Mouse (Mus musculus) intestine, embryonic 15.5 days (tissue): ENCODE data around the gene Zfyve28. TPM values are rescaled to one million over a fixed set of nuclear protein-coding genes. Genes with fewer than 3 reads are reported as not detected.

Experiments
- ATAC-seq: fragments of 200-750 bp; cut with Nextera tagmentation; 2 replicates; pipeline ENCODE4 v1.8.0; 2017; ENCODE audit warnings: moderate TSS enrichment, moderate library complexity
- H3K27ac ChIP-seq: fragments of 300-500 bp; sonication (generic); 2 replicates; pipeline ENCODE4 v1.5.1; 2015; ENCODE audit warnings: mild to moderate bottlenecking, inconsistent platforms
- H3K27me3 ChIP-seq: fragments of 300-500 bp; sonication (generic); replicated peaks from 2 replicates; pipeline ENCODE4 v1.6.1; 2015; ENCODE audit warnings: inconsistent platforms
- H3K36me3 ChIP-seq: fragments of 300-500 bp; sonication (generic); 2 replicates; pipeline ENCODE4 v1.6.1; 2015; ENCODE audit warnings: inconsistent platforms
- H3K4me1 ChIP-seq: fragments of 300-500 bp; sonication (generic); replicated peaks from 2 replicates; pipeline ENCODE4 v1.6.1; 2015; ENCODE audit warnings: inconsistent platforms
- H3K4me2 ChIP-seq: fragments of 300-500 bp; sonication (generic); replicated peaks from 2 replicates; pipeline ENCODE4 v1.6.1; 2015; ENCODE audit warnings: mild to moderate bottlenecking, inconsistent platforms
- H3K4me3 ChIP-seq: fragments of 300-500 bp; sonication (generic); replicated peaks from 2 replicates; pipeline ENCODE4 v1.5.1; 2015; ENCODE audit warnings: inconsistent platforms
- H3K9ac ChIP-seq: fragments of 300-500 bp; sonication (generic); 2 replicates; pipeline ENCODE4 v1.6.1; 2015; ENCODE audit warnings: inconsistent platforms
- H3K9me3 ChIP-seq: fragments of 300-500 bp; sonication (generic); 2 replicates; pipeline ENCODE4 v1.6.1; 2016; ENCODE audit warnings: inconsistent platforms
- WGBS: fragments of 180-500 bp; shearing (Covaris S2); methylation state at CpG from one replicate; pipeline ENCODE4 v1.1.7; 2015; 5-methylcytosine and 5-hydroxymethylcytosine counted together
- polyA plus RNA-seq: library from polyadenylated mRNA; unstranded; fragments of >200 nt; fragmentation: Nextera tagmentation; extraction: Ambion mirVana; gene quantifications from 2 replicates; pipeline ENCODE4 v1.2.1, GENCODE M21; 2015

Zfyve28 gene
- polyA plus RNA-seq, 1 experiment from 2014 or later, result 0.65 TPM

DNA sequence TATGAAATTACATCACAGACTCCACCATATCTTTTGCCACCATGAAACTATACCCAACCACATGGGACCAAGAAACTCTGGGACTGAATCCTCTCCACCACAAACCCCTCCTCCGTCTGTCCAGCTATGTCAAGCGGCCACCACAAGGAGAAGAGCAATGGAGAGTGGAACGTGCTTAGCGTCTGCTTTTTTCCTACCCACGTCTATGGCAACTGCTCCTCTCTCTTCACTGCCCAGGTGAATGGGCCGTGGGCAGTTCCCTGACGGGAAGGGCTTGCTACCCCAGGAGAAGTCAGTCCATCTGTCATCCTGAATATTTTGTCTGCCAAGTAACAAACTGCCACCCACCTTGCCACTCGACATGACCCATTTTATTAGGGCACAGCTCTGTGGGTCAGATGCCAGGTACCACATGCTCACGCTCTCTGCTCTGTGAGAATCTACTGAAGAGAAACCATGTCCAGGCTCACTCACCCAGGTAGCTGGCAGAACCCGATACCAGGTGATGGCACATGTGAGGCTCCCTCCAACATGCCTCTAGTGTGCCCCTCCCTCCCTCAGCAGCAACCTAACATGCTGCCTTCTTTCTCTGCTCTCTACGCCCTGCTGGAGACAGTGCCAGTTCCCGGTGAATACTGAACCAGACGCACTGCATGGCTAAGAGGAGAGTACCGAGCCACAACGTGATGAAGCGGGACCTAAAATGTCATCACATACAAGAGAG lies 18.9 kb downstream of the Zfyve28 start:
- WGBS, result 82% methylated on average over 16 of the region's 16 CpGs
- Histone ChIP-seq H3K27me3 (no peaks in the 10 kb centered on the region), H3K9me3 (no peaks in the 10 kb centered on the region), H3K4me2 (no peak overlapping the region), H3K4me1 (no peaks in the 10 kb centered on the region), H3K4me3 (no peak overlapping the region), H3K9ac (no peak overlapping the region), H3K36me3 (no peaks in the 10 kb centered on the region), H3K27ac (no peak overlapping the region)
- no peak for ATAC-seq

DNA sequence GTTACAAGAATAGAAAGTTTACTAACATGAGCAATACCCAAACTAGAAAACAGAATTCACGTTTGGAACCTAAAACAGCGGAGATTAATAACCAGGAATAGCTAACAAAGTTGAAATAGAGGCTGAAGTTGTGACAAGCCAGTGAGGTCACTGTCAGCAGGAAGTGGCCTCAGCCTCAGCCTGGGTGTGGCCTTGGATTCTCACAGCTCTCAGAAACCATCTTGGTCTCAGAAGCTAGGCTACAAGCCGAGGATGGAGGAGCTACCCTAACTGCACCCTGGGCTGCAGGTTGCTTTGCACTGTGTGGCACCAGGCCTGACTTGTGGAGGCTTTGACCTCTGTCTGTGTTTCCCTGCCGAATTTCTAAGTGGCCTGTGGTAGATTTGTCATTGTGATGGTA lies 22.2 kb downstream of the Zfyve28 start:
- Histone ChIP-seq H3K27ac (no peak overlapping the region), H3K4me1 (no peaks in the 10 kb centered on the region), H3K9me3 (no peaks in the 10 kb centered on the region), H3K4me2 (no peak overlapping the region), H3K9ac (no peak overlapping the region), H3K4me3 (no peak overlapping the region), H3K27me3 (no peaks in the 10 kb centered on the region), H3K36me3 (no peaks in the 10 kb centered on the region)
- WGBS, result 60% methylated on average over 4 of the region's 4 CpGs
- ATAC-seq, result no peak

DNA sequence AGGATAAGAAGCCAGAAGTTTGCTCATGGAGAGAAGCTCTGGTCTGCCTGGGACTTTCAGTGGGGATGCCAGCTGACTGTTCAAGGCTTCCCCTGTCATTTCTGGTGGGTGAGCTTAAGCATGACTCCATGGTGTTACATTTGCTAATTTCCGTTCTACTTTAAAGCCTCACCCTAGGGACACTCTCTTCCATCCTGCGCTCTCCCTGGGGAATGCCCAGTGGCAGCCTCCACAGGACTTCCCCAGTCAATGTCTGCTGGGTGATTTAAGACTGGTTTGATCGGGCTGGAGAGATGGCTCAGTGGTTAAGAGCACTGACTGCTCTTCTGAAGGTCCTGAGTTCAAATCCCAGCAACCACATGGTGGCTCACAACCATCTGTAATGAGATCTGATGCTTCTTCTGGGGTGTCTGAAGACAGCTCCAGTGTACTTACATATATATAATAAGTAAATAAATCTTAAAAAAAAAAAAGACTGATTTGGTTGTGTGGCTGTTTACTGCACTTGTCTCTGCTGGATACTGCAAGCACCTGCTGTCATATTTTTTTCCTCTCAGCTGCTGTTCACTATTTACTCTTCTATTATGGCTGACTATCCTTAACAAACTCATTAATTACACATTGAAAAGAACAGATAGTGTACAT lies 29.0 kb downstream of the Zfyve28 start:
- Histone ChIP-seq H3K4me2 (no peak overlapping the region), H3K36me3 (no peaks in the 10 kb centered on the region), H3K27me3 (no peaks in the 10 kb centered on the region), H3K4me3 (no peak overlapping the region), H3K27ac (no peak overlapping the region), H3K9me3 (no peaks in the 10 kb centered on the region), H3K9ac (no peak overlapping the region), H3K4me1 (no peaks in the 10 kb centered on the region)
- no peak for ATAC-seq
- 71% methylated on average over 3 of the region's 3 CpGs for WGBS

DNA sequence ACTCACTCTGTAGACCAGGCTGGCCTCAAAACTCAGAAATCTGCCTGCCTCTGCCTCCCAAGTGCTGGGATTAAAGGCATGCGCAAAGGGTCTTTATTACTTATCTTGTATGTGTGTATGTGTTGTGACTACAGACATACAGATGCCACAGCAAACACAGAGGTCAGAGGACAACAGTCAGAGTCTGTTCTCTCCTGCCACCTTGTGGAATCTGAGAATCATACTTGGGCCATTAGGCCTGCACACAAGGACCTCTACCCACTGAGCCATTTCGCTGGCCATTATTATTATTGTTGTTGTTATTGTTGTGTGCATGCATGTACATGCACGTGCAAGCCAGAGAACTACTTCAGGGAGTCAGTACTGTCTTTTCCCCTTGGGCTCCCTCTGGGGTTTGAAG lies 33.1 kb downstream of the Zfyve28 start:
- WGBS, result 77% methylated on average over 3 of the region's 3 CpGs
- no peak overlapping the region for H3K9ac ChIP-seq
- H3K9me3 ChIP-seq, result no peaks in the 10 kb centered on the region
- H3K27ac ChIP-seq, result no peak overlapping the region
- peaks cover 12% of the 10 kb centered on the region for H3K4me1 ChIP-seq
- H3K4me3 ChIP-seq, result no peak overlapping the region
- ATAC-seq, result no peak
- no peaks in the 10 kb centered on the region for H3K27me3 ChIP-seq
- no peaks in the 10 kb centered on the region for H3K36me3 ChIP-seq
- no peak overlapping the region for H3K4me2 ChIP-seq

DNA sequence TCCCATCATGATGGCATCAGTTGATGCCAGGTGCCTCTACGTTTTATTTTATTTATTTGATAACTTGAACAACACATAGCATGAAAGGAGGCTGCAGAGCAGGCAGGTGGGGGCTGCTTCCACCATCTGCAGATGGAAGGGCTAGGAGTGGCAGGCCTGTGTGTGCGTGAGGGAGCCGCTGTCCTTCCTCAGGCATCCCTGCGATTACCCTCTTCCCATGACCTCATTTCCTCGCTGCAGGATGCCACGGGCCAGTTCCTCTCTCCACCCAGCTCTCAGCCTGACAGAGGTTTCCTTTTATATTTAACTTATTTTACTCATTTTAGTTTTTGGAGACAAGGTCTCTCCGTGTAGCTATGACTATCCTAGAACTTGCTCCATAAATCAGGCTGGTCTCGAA lies 33.9 kb downstream of the Zfyve28 start:
- H3K4me3 ChIP-seq, result no peak overlapping the region
- H3K4me1 ChIP-seq, result peaks cover 12% of the 10 kb centered on the region
- H3K4me2 ChIP-seq, result no peak overlapping the region
- no peaks in the 10 kb centered on the region for H3K27me3 ChIP-seq
- H3K36me3 ChIP-seq, result no peaks in the 10 kb centered on the region
- WGBS, result 57% methylated on average over 8 of the region's 8 CpGs
- H3K27ac ChIP-seq, result no peak overlapping the region
- no peak for ATAC-seq
- H3K9ac ChIP-seq, result no peak overlapping the region
- no peaks in the 10 kb centered on the region for H3K9me3 ChIP-seq

DNA sequence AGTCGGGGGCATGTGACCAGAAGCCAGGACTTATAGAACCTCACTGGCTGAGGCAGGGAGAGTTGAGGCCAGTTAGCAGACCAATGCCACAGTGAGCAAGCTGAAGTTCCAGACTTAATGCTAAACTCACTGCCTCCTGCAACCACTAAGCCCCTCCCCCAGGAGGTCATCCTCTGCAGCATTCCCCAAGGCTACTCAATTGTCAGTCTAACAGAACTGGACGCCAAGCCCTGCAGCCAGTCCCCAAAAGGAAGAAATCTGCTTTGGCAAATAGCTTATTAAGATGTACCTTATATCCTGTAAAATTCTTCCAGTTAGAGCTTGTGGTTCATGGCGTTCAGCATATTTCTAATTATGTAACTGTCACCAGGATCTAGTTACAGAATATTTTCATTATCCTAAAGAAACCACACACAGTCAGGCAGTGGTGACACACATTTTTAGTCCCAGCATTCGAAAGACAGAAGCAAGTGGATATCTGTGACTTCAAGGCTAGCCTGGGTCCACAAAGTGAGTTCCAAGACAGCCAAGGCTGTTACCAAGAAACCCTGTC lies 35.2 kb downstream of the Zfyve28 start:
- H3K4me1 ChIP-seq, result peaks cover 12% of the 10 kb centered on the region
- no peak overlapping the region for H3K4me2 ChIP-seq
- H3K4me3 ChIP-seq, result no peak overlapping the region
- ATAC-seq, result no peak
- WGBS, result 50% methylated on average over 4 of the region's 4 CpGs
- no peaks in the 10 kb centered on the region for H3K27me3 ChIP-seq
- no peaks in the 10 kb centered on the region for H3K36me3 ChIP-seq
- no peak overlapping the region for H3K9ac ChIP-seq
- no peaks in the 10 kb centered on the region for H3K9me3 ChIP-seq
- H3K27ac ChIP-seq, result no peak overlapping the region

DNA sequence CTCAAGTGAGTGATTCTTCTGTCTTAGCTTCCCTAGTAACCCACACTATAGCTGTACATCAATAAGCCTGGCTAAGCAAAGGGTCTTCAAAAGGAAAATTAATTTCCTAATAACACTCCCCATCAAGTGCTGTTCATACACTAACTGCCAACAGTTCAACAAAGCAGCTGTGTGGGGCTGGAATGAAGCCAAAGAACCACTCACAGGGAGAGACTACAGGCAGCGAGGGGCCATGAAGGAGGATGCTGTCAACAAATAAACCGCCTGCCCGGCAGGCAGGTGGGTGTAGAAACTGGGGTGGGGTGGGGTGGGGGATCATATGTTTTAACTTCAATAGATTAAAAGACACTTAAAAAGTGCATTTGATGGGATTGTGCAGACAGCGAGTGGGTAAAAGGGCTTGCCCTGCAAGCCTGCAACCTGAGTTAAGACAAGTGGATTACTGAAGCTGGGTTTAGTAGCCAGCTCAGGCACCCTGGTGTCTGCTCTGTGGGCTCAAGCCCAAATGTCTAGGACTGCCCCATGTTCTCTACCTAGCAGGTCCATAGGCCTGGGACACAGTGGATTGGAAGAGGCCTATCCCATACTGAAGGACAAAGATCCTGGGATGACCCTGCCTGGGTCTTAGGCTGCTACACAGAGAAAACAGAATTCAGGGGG lies 35.8 kb downstream of the Zfyve28 start:
- no peaks in the 10 kb centered on the region for H3K36me3 ChIP-seq
- no peak overlapping the region for H3K4me3 ChIP-seq
- 17% methylated on average over 4 of the region's 4 CpGs for WGBS
- H3K9me3 ChIP-seq, result no peaks in the 10 kb centered on the region
- H3K4me2 ChIP-seq, result no peak overlapping the region
- no peak overlapping the region for H3K9ac ChIP-seq
- H3K27me3 ChIP-seq, result no peaks in the 10 kb centered on the region
- 0 out of 2 replicates have a peak, but pooled peaks have one; percentile 62 for ATAC-seq
- H3K4me1 ChIP-seq, result peaks cover 12% of the 10 kb centered on the region
- H3K27ac ChIP-seq, result no peak overlapping the region

DNA sequence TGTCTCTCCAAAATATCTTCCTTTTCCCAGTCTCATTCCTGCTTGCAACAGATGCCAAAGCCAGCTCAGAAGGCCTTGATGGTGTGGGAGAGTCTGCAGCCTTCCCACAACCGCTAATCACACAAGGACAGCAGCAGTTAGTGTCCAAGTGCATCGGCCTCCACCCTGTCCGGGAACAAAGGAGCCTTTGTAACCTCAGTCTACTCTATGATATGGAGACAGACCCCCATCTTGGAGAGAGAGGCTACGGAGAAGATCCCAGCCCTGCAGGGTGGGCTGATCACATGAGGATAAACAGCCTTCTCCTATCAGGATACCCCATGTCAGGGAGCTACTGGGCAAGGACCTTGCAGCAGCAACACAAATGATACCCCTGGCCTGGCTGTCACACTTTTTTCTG lies 36.5 kb downstream of the Zfyve28 start:
- 27% methylated on average over 4 of the region's 4 CpGs for WGBS
- no peak overlapping the region for H3K4me2 ChIP-seq
- no peaks in the 10 kb centered on the region for H3K27me3 ChIP-seq
- H3K9me3 ChIP-seq, result no peaks in the 10 kb centered on the region
- no peaks in the 10 kb centered on the region for H3K36me3 ChIP-seq
- H3K4me1 ChIP-seq, result peaks cover 12% of the 10 kb centered on the region
- H3K9ac ChIP-seq, result no peak overlapping the region
- H3K27ac ChIP-seq, result no peak overlapping the region
- H3K4me3 ChIP-seq, result no peak overlapping the region
- ATAC-seq, result 0 out of 2 replicates have a peak, but pooled peaks have one; percentile 12

DNA sequence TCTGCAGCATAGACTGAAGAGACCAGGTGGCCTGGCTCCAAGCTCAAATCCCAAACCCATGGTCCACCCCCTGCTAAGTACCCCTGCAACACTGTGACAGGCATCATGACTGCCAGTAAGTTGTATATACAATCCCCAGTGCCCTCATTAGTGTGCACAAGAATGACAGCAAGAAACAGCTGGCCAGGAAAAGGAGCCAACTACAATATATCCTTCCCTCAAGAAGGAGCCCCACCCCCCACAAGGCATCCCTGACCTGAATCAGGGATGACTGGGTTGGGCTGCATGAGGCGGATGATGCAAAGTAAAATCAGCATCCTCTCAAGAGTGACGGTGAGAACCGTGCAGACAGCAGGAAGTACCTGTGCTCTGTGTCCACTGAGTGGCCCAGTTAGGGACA lies 38.2 kb downstream of the Zfyve28 start:
- Histone ChIP-seq H3K9me3 (no peaks in the 10 kb centered on the region), H3K36me3 (no peaks in the 10 kb centered on the region), H3K27me3 (no peaks in the 10 kb centered on the region), H3K9ac (no peak overlapping the region), H3K4me1 (peaks cover 12% of the 10 kb centered on the region), H3K4me3 (no peak overlapping the region), H3K4me2 (no peak overlapping the region), H3K27ac (no peak overlapping the region)
- 65% methylated on average over 3 of the region's 3 CpGs for WGBS
- no peak for ATAC-seq

DNA sequence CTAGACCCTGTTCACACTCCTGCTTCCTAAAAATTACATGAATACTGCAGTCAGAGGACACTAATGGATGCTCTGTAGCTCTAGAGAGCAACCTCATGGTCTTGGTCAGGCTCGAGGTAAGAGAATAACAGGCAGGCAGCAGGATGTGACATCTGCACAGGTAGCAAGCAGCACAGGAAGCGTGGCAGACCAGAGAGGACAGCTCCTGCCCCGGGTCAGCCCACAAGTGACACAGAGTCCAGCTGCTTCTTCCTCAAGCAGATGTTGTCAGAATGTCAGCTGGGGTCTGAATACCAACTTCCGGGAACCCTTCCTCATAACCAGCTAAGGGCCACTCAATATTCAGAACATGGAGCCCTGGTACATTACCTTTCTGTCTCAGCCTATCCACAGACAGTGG lies 39.1 kb downstream of the Zfyve28 start:
- Histone ChIP-seq H3K9ac (no peak overlapping the region), H3K27me3 (no peaks in the 10 kb centered on the region), H3K4me2 (no peak overlapping the region), H3K4me3 (no peak overlapping the region), H3K4me1 (peaks cover 12% of the 10 kb centered on the region), H3K36me3 (no peaks in the 10 kb centered on the region), H3K9me3 (no peaks in the 10 kb centered on the region), H3K27ac (no peak overlapping the region)
- ATAC-seq, result no peak
- WGBS, result 82% methylated on average over 4 of the region's 4 CpGs

DNA sequence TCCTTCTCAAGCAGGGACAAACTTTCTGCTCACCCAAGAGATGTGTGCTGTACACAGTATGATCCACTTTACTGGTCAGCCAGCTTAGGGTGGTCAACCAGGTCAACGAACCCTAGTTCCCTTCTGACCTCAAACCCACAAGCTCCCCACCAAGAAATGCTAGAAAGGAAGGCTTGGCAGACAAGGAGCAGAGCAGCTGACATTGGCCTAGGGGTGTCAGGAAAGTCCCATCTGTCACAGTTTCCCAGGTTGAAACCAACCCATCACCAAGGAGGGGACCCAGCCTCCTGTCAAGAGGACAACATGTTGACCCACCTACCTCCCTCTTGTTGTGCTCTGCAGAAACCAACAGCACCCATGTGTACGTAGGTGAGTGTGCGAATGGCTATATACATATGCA lies 41.8 kb downstream of the Zfyve28 start:
- H3K4me1 ChIP-seq, result no peaks in the 10 kb centered on the region; the same call in none of the 2 replicates
- H3K4me3 ChIP-seq, result no peak overlapping the region
- H3K36me3 ChIP-seq, result no peaks in the 10 kb centered on the region
- H3K4me2 ChIP-seq, result no peak overlapping the region
- no peak for ATAC-seq
- no peak overlapping the region for H3K9ac ChIP-seq
- no peaks in the 10 kb centered on the region for H3K27me3 ChIP-seq
- WGBS, result 96% methylated on average over 3 of the region's 3 CpGs
- no peak overlapping the region for H3K27ac ChIP-seq
- H3K9me3 ChIP-seq, result no peaks in the 10 kb centered on the region

DNA sequence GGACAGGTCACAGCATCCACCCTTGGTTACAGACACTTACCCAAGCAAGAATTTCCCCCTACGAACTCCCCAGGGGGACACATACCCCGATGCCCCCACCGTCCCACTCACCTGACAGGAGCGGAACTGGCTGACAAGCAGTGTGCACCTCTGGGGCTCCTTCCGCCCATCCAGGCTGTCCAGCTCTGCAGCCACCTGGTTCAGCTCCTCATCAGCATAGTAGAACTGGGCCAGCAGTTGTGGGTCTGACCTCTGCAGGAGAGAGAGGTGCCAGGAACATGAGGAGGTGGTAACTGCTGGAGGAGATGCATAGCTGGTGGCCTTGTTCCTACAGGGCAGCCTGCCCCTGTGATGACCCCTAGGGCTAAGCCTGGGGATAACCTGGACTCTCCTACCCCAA lies 45.2 kb downstream of the Zfyve28 start:
- 86% methylated on average over 5 of the region's 5 CpGs for WGBS
- H3K4me2 ChIP-seq, result no peak overlapping the region

More for the DNA sequence above, 45.2 kb downstream of the Zfyve28 start:
- H3K4me1 ChIP-seq, result no peaks in the 10 kb centered on the region; the same call in 1 of the 2 replicates
- H3K27ac ChIP-seq, result no peak overlapping the region
- H3K4me3 ChIP-seq, result no peak overlapping the region
- no peak overlapping the region for H3K9ac ChIP-seq
- H3K36me3 ChIP-seq, result no peaks in the 10 kb centered on the region
- no peak for ATAC-seq
- no peaks in the 10 kb centered on the region for H3K27me3 ChIP-seq
- H3K9me3 ChIP-seq, result no peaks in the 10 kb centered on the region
